In genomic region chr4:101400025-101400594, GRCm38 (mm10) we compare ENCODE assay signal across 20 mouse cellular contexts. TPM values are rescaled to one million over a fixed set of nuclear protein-coding genes. Genes with fewer than 3 reads are reported as not detected.
DNase-seq lines count a peak whose midpoint lies in the region; ATAC-seq and TF ChIP-seq lines count a peak whose summit lies in the region.
"Had no signal": no experiment of that assay in that cellular context is flagged by ENCODE, and none has a peak within 500 bp of the region (broad histone marks: within the 10 kb centered on the region; RNA-seq: fewer than 3 reads in every experiment).

No protein-coding gene starts in this region.

- no peak overlapping the region for H3K4me2 ChIP-seq in liver, embryonic 12.5 days
- H3K4me2 ChIP-seq in liver, embryonic 13.5 days = no peak overlapping the region
- no peak overlapping the region for H3K4me2 ChIP-seq in liver, postnatal 0 days (ENCODE audit: low read depth, low read length)
- H3K4me2 ChIP-seq: embryonic facial prominence, embryonic 15.5 days; heart, embryonic 11.5 days had no signal

- TF ChIP-seq EP300 in liver, postnatal 0 days (IDR thresholded peaks at IDR 0.05; ENCODE audit: low read depth) = peak; percentile 10; the same call in 1 of the 2 replicates

- H3K9me3 ChIP-seq in liver, embryonic 12.5 days (replicated peaks) = no peaks in the 10 kb centered on the region
- H3K9me3 ChIP-seq in liver, embryonic 13.5 days (replicated peaks) = no peaks in the 10 kb centered on the region
- no peaks in the 10 kb centered on the region for H3K9me3 ChIP-seq in liver, postnatal 0 days (ENCODE audit: low read length)
- H3K9me3 ChIP-seq: embryonic facial prominence, embryonic 15.5 days; forebrain, embryonic 10.5 days had no signal

- TF ChIP-seq CTCF in liver, postnatal 0 days (IDR thresholded peaks at IDR 0.05; ENCODE audit: low read depth) = no peak

- no peak for DNase-seq in liver
- no peak for DNase-seq in liver, embryonic 13.5 days
- DNase-seq in liver, postnatal 0 days = no peak
- DNase-seq in lung, postnatal 10 days = no peak
- DNase-seq: adrenal gland, postnatal 10 days; cerebellum, adult 11 months; cerebellum, adult 8-10 months; cerebellum, postnatal 14 days; embryo, embryonic 11 days; gastrocnemius, postnatal 36 days; heart, adult 2 months; heart, postnatal 36 days had no signal

- WGBS in liver, embryonic 12.5 days (ENCODE audit: insufficient replicate concordance) = 45% methylated on average over 4 of the region's 4 CpGs
- WGBS in liver, embryonic 13.5 days (ENCODE audit: insufficient replicate concordance) = 42% methylated on average over 4 of the region's 4 CpGs
- 48% methylated on average over 4 of the region's 4 CpGs for WGBS in liver, postnatal 0 days (ENCODE audit: insufficient replicate concordance)

- H3K9ac ChIP-seq in liver, embryonic 12.5 days = no peak overlapping the region
- no peak overlapping the region for H3K9ac ChIP-seq in liver, embryonic 13.5 days
- H3K9ac ChIP-seq in liver, postnatal 0 days (replicated peaks) = no peak overlapping the region
- H3K9ac ChIP-seq: embryonic facial prominence, embryonic 15.5 days had no signal

- no peak overlapping the region for H3K4me3 ChIP-seq in liver, embryonic 12.5 days
- H3K4me3 ChIP-seq in liver, embryonic 13.5 days (replicated peaks) = no peak overlapping the region
- H3K4me3 ChIP-seq in liver, postnatal 0 days (ENCODE audit: low read depth, low read length) = no peak overlapping the region
- H3K4me3 ChIP-seq: embryonic facial prominence, embryonic 15.5 days; erythroblast, embryonic 14.5 days; forebrain, embryonic 10.5 days; heart, adult 2 months had no signal

- H3K27me3 ChIP-seq in liver, embryonic 12.5 days (replicated peaks) = 0 out of 2 replicates have a peak, but pooled peaks cover 5% of the 10 kb centered on the region
- H3K27me3 ChIP-seq in liver, embryonic 13.5 days = no peaks in the 10 kb centered on the region
- H3K27me3 ChIP-seq in liver, postnatal 0 days (ENCODE audit: insufficient read depth, low read length) = no peaks in the 10 kb centered on the region
- H3K27me3 ChIP-seq: embryonic facial prominence, embryonic 15.5 days had no signal

- H3K27ac ChIP-seq in liver, embryonic 12.5 days = no peak overlapping the region
- no peak overlapping the region for H3K27ac ChIP-seq in liver, embryonic 13.5 days
- H3K27ac ChIP-seq in liver, postnatal 0 days (ENCODE audit: low read depth) = peak overlapping the region; percentile 19; the same call in 1 of the 2 replicates
- H3K27ac ChIP-seq: embryonic facial prominence, embryonic 15.5 days; forebrain, embryonic 10.5 days; heart, adult 2 months; hindbrain, postnatal 0 days had no signal

- H3K36me3 ChIP-seq in liver, embryonic 12.5 days = no peaks in the 10 kb centered on the region
- no peaks in the 10 kb centered on the region for H3K36me3 ChIP-seq in liver, embryonic 13.5 days
- no peaks in the 10 kb centered on the region for H3K36me3 ChIP-seq in liver, postnatal 0 days (replicated peaks; ENCODE audit: insufficient read depth, low read length)
- H3K36me3 ChIP-seq: embryonic facial prominence, embryonic 15.5 days; forebrain, embryonic 10.5 days had no signal

- peak; percentile 57 for ATAC-seq in liver, embryonic 12.5 days
- peak; percentile 59 for ATAC-seq in liver, embryonic 13.5 days (ENCODE audit: low read depth)
- peak; percentile 89 for ATAC-seq in liver, postnatal 0 days
- no peak for ATAC-seq in megakaryocyte, adult 5-6 weeks (ENCODE audit: poor library complexity, severe bottlenecking)
- ATAC-seq: forebrain, embryonic 14.5 days; hindbrain, postnatal 0 days had no signal

- no peaks in the 10 kb centered on the region for H3K4me1 ChIP-seq in liver, embryonic 12.5 days
- no peaks in the 10 kb centered on the region for H3K4me1 ChIP-seq in liver, embryonic 13.5 days (replicated peaks)
- peaks cover 5% of the 10 kb centered on the region for H3K4me1 ChIP-seq in liver, postnatal 0 days (ENCODE audit: insufficient read depth)
- H3K4me1 ChIP-seq: forebrain, embryonic 10.5 days had no signal

RNA-seq across cellular contexts. Expression of gene Ak4, which starts 19.0 kb away (rescaled TPM):
- polyA plus RNA-seq in liver, embryonic 12.5 days (2016; fragmentation: Nextera tagmentation; extraction: Ambion mirVana) = 11.7 and 12.0 TPM in 2 replicates
- 7.1 and 9.4 TPM in 2 replicates for polyA plus RNA-seq in liver, embryonic 13.5 days (2015; fragmentation: Nextera tagmentation; extraction: Ambion mirVana)
- 27.1 and 31.3 TPM in 2 replicates for polyA plus RNA-seq in liver, postnatal 0 days (2015; fragmentation: Nextera tagmentation; extraction: Ambion mirVana)
- 0.18 TPM in 1 of 2 replicates, not detected in the other for total RNA-seq in megakaryocyte, adult 5-6 weeks (2015)
- 0.11 TPM in 1 of 2 replicates, not detected in the other for total RNA-seq in megakaryocyte, adult 5-6 weeks (2017)
